Mouse (Mus musculus) midbrain, postnatal 0 days (tissue): ENCODE results near the gene Ttc21a. TPM values are rescaled to one million over a fixed set of nuclear protein-coding genes. Genes with fewer than 3 reads are reported as not detected.
A peak's percentile ranks its signal among the peaks of the same experiment; 100 is the strongest.

ENCODE experiments used
- ATAC-seq: fragments of 200-750 bp; cut with Nextera tagmentation; 2 replicates; pipeline ENCODE4 v1.8.0; 2017; ENCODE audit warnings: moderate number of reproducible peaks, mild to moderate bottlenecking, moderate TSS enrichment, moderate library complexity; ENCODE audit not compliant: low FRiP score
- DNase-seq: peaks from one replicate; pipeline ENCODE4 v3.0.0-alpha.2; 2015; ENCODE audit warnings: low spot score
- H3K27ac ChIP-seq: fragments of 300-500 bp; sonication (generic); 2 replicates; pipeline ENCODE4 v1.5.1; 2014; ENCODE audit warnings: low read depth, mild to moderate bottlenecking, low read length, mixed read lengths
- H3K27me3 ChIP-seq: fragments of 300-500 bp; sonication (generic); 2 replicates; pipeline ENCODE4 v1.6.1; 2014; ENCODE audit warnings: low read length, control low read depth, mixed read lengths; ENCODE audit not compliant: insufficient read depth
- H3K36me3 ChIP-seq: fragments of 300-500 bp; sonication (generic); 2 replicates; pipeline ENCODE4 v1.6.1; 2014; ENCODE audit warnings: low read length, control low read depth, mixed read lengths; ENCODE audit not compliant: insufficient read depth
- H3K4me1 ChIP-seq: fragments of 300-500 bp; sonication (generic); 2 replicates; pipeline ENCODE4 v1.6.1; 2014; ENCODE audit warnings: mild to moderate bottlenecking, control low read depth, antibody characterized with exemption, low read length, mixed read lengths; ENCODE audit not compliant: insufficient read depth
- H3K4me2 ChIP-seq: fragments of 300-500 bp; sonication (generic); 2 replicates; pipeline ENCODE4 v1.6.1; 2014; ENCODE audit warnings: low read depth, mild to moderate bottlenecking, low read length, mixed read lengths; ENCODE audit not compliant: poor library complexity, severe bottlenecking
- H3K4me3 ChIP-seq: fragments of 300-500 bp; sonication (generic); 2 replicates; pipeline ENCODE4 v1.5.1; 2014; ENCODE audit warnings: low read depth, mild to moderate bottlenecking, low read length, moderate library complexity
- H3K9ac ChIP-seq: fragments of 300-500 bp; sonication (generic); replicated peaks from 2 replicates; pipeline ENCODE4 v1.6.1; 2014; ENCODE audit warnings: mild to moderate bottlenecking, low read length, moderate library complexity, mixed read lengths; ENCODE audit not compliant: poor library complexity, severe bottlenecking
- H3K9me3 ChIP-seq: fragments of 300-500 bp; sonication (generic); 2 replicates; pipeline ENCODE4 v1.6.1; 2016; ENCODE audit warnings: low read length, control low read depth
- CTCF ChIP-seq: IDR thresholded peaks from 2 replicates; pipeline ENCODE4 v1.5.1; 2016; ENCODE audit warnings: antibody characterized with exemption, mild to moderate bottlenecking
- WGBS: fragments of 180-500 bp; shearing (Covaris S2); extraction: QIAGEN DNeasy Blood & Tissue Kit; methylation state at CpG from one replicate; pipeline ENCODE4 v1.1.7; 2014; 5-methylcytosine and 5-hydroxymethylcytosine counted together
- polyA plus RNA-seq: library from polyadenylated mRNA; unstranded; fragments of >200 nt; fragmentation: Nextera tagmentation; extraction: Ambion mirVana; gene quantifications from 2 replicates; pipeline ENCODE4 v1.2.1, GENCODE M21; 2015
- total RNA-seq: library from RNA; depleted of rRNA; stranded (reverse); fragments of >200 nt; gene quantifications from 2 replicates; pipeline ENCODE4 v1.2.3, GENCODE M21; 2014

The Ttc21a gene
- total and polyA plus RNA-seq, 2 experiments from 2014 or later, result 1.4 to 4.6 TPM

- WGBS, result 54% methylated on average over 6 of the region's 6 CpGs
- no peak for ATAC-seq
These were observed 62.2 kb downstream of the Ttc21a start for GRCm38 (mm10) chr9:119999636-120000035.

GRCm38 (mm10) chr9:120000761-120001160, 63.4 kb downstream of the Ttc21a start:
- no peak for DNase-seq
- WGBS, result 78% methylated on average over 5 of the region's 5 CpGs
- no peak for ATAC-seq
- no peak overlapping the region for H3K4me3 ChIP-seq
- no peaks in the 10 kb centered on the region for H3K27me3 ChIP-seq
- H3K36me3 ChIP-seq, result no peaks in the 10 kb centered on the region
- no peaks in the 10 kb centered on the region for H3K9me3 ChIP-seq
- no peak overlapping the region for H3K4me2 ChIP-seq
- no peak for TF ChIP-seq CTCF
- H3K4me1 ChIP-seq, result 0 out of 2 replicates have a peak, but pooled peaks cover 3% of the 10 kb centered on the region
- H3K27ac ChIP-seq, result no peak overlapping the region
- H3K9ac ChIP-seq, result no peak overlapping the region

More at GRCm38 (mm10) chr9:119999636-120000035, 62.2 kb downstream of the Ttc21a start:
- TF ChIP-seq CTCF, result no peak
- H3K27ac ChIP-seq, result no peak overlapping the region
- H3K4me1 ChIP-seq, result 0 out of 2 replicates have a peak, but pooled peaks cover 3% of the 10 kb centered on the region
- no peaks in the 10 kb centered on the region for H3K9me3 ChIP-seq
- no peak overlapping the region for H3K4me3 ChIP-seq
- DNase-seq, result no peak
- no peak overlapping the region for H3K4me2 ChIP-seq
- H3K36me3 ChIP-seq, result no peaks in the 10 kb centered on the region
- H3K27me3 ChIP-seq, result no peaks in the 10 kb centered on the region
- no peak overlapping the region for H3K9ac ChIP-seq

GRCm38 (mm10) chr9:120001945-120002725, 64.7 kb downstream of the Ttc21a start:
- Histone ChIP-seq H3K27ac (no peak overlapping the region), H3K4me2 (peak overlapping the region; percentile 46), H3K4me1 (0 out of 2 replicates have a peak, but pooled peaks cover 3% of the 10 kb centered on the region), H3K36me3 (no peaks in the 10 kb centered on the region), H3K27me3 (no peaks in the 10 kb centered on the region), H3K9me3 (no peaks in the 10 kb centered on the region), H3K9ac (no peak overlapping the region), H3K4me3 (peak overlapping the region; percentile 27)
- WGBS, result 10% methylated on average over 31 of the region's 31 CpGs
- DNase-seq, result peak; percentile 67
- TF ChIP-seq CTCF, result no peak
- ATAC-seq, result no peak

- H3K36me3 ChIP-seq, result no peaks in the 10 kb centered on the region
- H3K9me3 ChIP-seq, result no peaks in the 10 kb centered on the region
- TF ChIP-seq CTCF, result no peak
- H3K27ac ChIP-seq, result no peak overlapping the region
- H3K9ac ChIP-seq, result no peak overlapping the region
- no peak for DNase-seq
- 0 out of 2 replicates have a peak, but pooled peaks cover 3% of the 10 kb centered on the region for H3K4me1 ChIP-seq
- ATAC-seq, result no peak
- no peak overlapping the region for H3K4me3 ChIP-seq
- H3K27me3 ChIP-seq, result no peaks in the 10 kb centered on the region
- no peak overlapping the region for H3K4me2 ChIP-seq
- WGBS, result 87% methylated on average over 5 of the region's 5 CpGs
These were observed 65.5 kb downstream of the Ttc21a start for GRCm38 (mm10) chr9:120002893-120003292.

GRCm38 (mm10) chr9:120005936-120006335, 68.5 kb downstream of the Ttc21a start:
- Histone ChIP-seq H3K4me2 (no peak overlapping the region), H3K9me3 (no peaks in the 10 kb centered on the region), H3K4me3 (no peak overlapping the region), H3K9ac (no peak overlapping the region), H3K27me3 (no peaks in the 10 kb centered on the region), H3K27ac (no peak overlapping the region), H3K36me3 (no peaks in the 10 kb centered on the region), H3K4me1 (0 out of 2 replicates have a peak, but pooled peaks cover 3% of the 10 kb centered on the region)
- ATAC-seq (no peak), DNase-seq (no peak)
- TF ChIP-seq CTCF, result no peak
- WGBS, result 71% methylated on average over 3 of the region's 3 CpGs

- TF ChIP-seq CTCF, result peak; percentile 20; the same call in 1 of the 2 replicates
- WGBS, result 97% methylated on average over 1 of the region's 1 CpGs
- H3K4me1 ChIP-seq, result no peaks in the 10 kb centered on the region
These were observed 70.4 kb downstream of the Ttc21a start for GRCm38 (mm10) chr9:120007833-120008232.

More at GRCm38 (mm10) chr9:120007833-120008232, 70.4 kb downstream of the Ttc21a start:
- DNase-seq, result no peak
- ATAC-seq, result no peak
- H3K9ac ChIP-seq, result no peak overlapping the region
- H3K27ac ChIP-seq, result no peak overlapping the region
- H3K27me3 ChIP-seq, result no peaks in the 10 kb centered on the region
- no peaks in the 10 kb centered on the region for H3K9me3 ChIP-seq
- no peak overlapping the region for H3K4me2 ChIP-seq
- H3K36me3 ChIP-seq, result no peaks in the 10 kb centered on the region
- H3K4me3 ChIP-seq, result no peak overlapping the region
